Mouse (Mus musculus) embryo, embryonic 11 days (tissue): Measurements from ENCODE around the gene Ythdf1.
A peak's percentile ranks its signal among the peaks of the same experiment; 100 is the strongest.

Source experiments
- DNase-seq: peaks from one replicate; pipeline ENCODE4 v3.0.0-alpha.2; 2015

Gene Ythdf1

DNA sequence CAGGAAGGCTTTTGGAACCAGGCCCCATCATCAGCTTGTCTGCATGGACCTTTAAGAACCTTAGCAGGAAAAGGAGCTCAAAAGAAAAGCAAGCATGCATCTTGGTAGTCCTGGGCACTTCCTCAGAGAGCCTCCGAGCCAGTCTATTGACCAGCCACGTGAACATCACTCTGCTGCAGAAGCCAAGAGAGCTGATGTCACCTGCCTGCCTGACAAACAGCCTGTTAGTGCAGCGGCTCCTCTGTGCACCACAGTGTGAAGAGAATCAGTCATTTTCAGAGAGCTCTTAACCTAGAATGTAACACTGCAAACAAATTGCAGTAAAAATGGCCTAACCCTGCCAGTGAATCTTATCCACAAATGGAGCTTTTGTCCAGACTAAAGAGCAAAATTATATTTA, 50.7 kb downstream of the Ythdf1 start:
- no peak for DNase-seq

DNA sequence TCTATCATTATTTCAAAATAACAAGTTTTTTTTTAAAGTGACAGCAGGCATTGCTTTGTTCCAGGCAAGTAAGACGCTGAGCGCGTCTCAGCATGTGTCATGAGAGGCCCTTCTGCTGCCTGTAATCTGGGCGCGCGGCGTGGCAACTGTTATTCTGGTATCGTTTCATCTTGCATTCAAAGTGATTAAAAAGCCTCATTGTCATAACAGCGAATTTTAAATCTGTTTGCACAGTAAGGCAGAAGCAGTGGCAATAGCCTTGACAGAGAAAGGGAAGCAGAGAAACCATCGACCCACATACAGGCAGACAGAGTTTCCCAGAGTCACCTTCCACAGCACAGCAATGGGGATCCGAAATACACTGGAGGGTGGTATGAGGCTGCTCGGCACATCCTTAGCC, 59.2 kb downstream of the Ythdf1 start:
- DNase-seq, result no peak

DNA sequence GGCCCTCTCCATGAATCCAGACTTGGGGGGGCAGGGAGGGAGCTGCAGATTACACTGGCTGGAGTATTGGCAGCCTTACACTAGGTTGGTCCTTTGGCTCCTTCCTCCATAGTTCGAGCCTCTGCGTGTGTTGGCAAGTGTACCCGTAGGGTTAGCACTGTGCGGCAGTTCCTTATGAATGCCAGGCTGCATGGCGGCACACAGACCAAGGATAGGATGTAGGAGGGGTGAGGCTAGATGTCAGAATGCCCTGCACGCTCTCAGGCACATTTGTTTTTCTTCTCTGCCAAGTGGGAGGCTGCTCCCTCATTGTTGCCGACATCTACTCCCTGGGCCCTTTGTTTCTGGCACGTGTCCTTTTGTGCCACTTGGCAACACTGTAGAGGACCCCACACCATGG, 63.6 kb downstream of the Ythdf1 start:
- DNase-seq, result no peak

DNA sequence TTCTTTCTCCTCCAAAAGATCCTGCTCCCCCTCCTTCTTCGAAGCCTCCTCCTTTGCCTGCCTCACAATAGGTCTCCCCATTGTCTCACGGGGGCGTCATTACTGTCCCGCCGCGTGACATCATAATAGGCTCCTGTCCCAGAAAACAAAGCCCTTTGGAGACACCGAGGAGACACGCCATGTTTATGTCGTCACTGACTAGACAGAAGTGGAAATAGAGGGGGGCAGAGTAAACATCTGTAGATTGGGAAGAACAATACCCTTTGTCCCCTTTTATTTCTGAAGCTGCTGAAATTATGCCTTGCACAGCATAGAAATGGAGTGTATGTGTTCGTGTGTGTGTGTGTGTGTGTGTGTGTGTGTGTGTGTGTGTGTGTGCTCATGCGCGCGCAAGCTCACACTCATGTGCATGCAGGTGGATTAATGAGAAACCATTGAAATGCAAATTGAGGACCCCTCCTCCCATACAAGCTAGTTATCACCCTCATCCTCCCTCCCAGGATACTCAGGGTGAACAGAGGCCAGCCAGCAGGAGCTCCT, 65.7 kb downstream of the Ythdf1 start:
- peak; percentile 57 for DNase-seq
